Mouse (Mus musculus): ENCODE measurements around the gene Vamp3.
"Not testable (repeated sequence)": the region's sequence is repeated elsewhere in the genome, so short reads cannot be mapped to it uniquely, and the experiment has no call there.

Vamp3 gene

DNA sequence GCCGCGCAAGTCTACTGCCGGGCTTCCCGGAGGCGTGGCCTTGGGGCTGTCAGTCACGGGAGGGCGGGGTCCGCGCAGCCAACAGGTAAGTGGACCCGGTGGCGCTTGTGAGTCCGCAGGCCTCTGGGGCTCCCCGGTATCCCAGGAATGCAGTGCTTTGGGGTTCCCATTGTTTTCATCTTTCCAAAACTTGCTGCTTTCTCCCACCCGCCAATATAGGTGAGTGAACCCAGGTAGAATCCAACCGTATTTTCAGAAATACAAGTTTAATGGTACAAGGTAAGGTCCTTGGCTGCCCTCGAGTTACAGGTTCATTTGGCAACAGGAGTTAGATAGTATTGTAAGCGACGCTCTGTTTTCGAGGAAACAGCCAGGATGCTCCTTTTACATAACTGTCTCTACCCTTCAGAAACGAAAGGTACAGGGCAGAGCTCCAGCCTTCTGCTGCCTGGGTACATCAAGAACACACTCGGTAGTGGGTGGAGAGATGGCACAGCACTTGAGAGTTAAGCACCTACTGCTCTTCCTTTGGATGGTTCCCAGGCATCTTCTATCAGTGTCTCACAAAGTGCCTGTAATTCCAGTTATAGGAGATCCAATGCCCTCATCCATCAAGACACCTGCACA is 12.7 kb downstream of the Vamp3 start:
- DNase-seq (ENCODE audit: low spot score), result no peak

DNA sequence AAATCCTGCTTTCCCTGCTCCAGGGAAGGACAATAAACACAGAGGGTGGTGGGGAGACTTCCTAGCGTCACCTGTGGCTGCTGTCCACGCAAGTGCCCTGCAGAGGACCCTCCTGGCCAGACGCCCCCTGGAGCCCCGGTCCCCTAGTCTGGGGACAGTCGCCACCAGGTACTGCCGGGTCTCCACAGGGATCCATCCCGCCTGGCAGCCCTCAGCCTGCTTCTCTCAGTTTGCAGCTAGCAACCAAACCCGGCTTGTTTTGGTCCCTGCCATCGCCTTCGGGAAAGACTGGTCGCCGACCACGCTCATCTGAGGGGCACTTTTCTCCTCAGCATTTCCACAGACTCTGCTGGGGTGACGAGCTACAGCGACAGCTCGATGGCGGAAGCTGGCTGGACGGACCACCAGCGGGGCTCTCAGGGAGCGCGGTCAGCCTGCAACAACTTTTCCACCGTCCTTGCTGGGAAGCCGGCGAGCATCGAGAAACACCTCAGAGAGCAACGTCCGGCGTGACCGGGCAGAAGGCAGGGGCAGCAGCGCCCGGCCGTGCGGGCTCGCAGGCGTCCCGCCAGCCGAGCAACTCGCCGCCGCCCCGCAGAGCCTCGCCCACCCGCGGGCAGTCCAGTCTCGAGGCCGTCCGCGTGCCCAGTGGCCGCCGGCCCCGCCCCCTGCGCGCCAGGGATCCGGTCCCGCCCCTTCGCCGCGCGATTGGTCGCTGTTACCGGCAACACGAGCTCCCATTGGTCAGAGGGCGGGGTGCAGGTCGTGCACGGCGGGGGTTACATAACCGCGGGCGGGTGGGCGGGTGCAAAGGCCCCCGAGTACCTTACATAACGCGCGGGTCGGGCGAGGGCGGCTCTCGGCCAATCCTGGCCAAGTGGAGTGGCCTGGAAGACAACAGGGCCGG is 13.5 kb downstream of the Vamp3 start, which contains the start of gene Per3:
Gene Per3 (minus strand): TSS at position 629 of the 907 bp plus-strand sequence.
- peak; percentile 94 for DNase-seq (ENCODE audit: low spot score)

DNA sequence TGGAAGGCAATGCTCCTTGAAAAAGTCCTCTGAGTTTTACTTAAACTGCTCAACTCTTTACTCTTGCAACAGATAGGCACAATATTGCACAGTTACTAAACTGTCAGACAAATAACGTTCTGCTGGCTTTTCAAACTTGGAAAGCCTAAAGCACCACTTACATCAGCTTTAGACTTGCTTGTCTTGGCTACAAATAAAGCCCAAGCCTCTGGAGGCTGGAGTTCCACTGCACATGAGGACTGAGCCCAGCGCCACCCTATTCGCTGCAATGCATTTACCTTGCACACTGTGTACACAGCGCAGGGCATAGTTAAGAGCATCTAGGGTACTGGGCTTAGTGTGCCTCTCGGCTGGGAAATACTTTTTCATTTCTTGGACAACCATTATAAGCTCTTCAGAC is 14.5 kb downstream of the Vamp3 start:
- DNase-seq (ENCODE audit: low spot score), result peak; percentile 3

DNA sequence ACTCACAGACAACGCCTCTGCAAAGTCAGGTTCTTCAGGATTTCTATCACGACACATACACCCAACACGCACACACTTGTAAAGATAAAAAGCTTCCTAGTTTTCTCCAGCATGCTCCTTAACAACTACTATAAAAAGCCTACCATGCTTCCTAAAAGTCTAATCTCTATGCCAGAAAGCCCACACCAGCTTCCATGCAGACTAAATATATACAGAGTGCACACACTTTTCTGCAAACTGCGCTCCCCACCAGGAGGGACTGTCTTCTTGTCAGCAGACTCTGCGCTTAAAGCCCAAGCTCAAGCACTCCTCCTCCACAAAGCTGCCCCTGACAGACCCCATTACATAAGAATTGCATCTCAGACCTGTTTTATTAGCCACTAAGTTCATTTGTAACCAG is 16.3 kb downstream of the Vamp3 start:
- DNase-seq (ENCODE audit: low spot score), result no peak

DNA sequence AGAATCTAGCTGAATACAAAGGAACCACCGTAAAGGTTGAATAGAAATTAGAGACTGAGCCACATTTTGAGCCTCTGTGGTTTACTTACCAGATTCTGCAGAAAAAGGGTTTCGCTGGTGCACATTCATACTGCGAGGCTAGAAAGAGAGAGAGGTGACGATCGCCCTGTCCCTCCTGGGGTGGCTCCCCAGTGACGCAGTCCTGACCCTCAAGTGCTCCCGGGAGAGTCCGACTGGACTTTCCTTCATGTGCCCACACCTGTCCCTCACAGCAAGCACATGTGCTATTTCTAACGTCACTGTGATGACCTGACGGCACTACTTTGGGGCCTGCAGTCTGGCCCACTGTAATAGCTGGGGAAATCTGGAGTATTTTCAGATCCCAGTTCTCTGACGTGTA is 20.0 kb downstream of the Vamp3 start:
- DNase-seq (ENCODE audit: low spot score), result no peak

- DNase-seq (ENCODE audit: low spot score), result no peak
Observed at GRCm38 (mm10) chr4:151036521-151036920, 21.2 kb downstream of the Vamp3 start.

DNA sequence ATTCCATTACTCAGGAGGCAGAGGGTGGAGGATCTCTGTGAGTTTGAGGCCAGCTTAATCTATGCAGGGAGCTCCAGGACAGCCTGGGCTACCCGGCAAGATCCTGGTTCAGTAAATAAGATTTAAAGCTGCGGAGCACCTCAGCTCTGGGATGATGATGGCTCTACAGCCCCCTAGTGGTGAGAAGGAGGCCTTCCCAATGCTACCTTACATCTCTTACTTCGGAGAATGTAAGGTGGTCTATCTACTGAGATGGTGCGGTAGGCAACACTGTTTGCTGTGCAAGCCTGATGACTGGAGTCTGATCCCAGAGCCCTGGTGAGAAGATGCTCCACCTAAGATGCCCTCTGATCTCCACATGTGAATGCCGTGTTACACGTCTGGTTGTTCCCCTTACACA is 30.8 kb downstream of the Vamp3 start:
- peak; percentile 78 for DNase-seq (ENCODE audit: low spot score)

DNA sequence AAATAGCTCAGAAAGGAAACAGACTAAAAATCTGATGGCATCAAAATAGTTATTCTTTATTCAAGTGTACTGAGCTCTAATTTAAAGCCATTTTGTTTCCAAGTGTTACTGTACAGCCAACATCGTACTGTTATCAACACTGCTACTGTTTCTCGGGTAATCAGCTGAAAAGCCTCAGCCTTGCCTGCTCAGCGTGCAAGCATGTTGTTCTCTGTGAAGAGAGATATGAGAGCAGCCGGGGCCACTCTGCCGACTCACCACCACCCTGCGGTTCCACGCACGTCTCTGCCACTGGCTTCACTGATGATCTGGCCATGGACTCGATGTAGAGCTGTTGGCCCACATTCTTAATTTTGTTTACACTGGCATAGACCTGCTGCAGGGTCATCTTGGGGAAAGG is 33.6 kb downstream of the Vamp3 start:
- no peak for DNase-seq (ENCODE audit: low spot score)

DNA sequence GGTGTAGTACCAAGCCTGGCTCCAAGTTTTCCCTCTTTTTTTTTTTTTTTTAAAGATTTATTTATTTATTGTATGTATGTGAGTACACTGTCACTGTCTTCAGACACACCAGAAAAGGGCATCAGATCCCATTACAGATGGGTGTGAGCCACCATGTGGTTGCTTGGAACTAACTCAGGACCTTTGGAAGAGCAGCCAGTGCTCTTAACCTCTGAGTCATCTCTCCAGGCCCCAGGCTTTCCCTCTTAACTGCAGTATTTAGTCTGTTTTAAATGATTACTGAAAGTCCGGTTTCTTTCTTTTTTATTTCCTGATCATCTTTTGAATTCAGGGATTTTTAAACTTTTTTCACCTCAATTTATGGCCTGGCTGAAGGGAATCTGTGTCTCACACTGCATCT is 40.4 kb downstream of the Vamp3 start:
- DNase-seq (ENCODE audit: low spot score), result not testable (repeated sequence)

- no peak for DNase-seq (ENCODE audit: low spot score)
Observed at GRCm38 (mm10) chr4:151015946-151016345, 41.8 kb downstream of the Vamp3 start.

DNA sequence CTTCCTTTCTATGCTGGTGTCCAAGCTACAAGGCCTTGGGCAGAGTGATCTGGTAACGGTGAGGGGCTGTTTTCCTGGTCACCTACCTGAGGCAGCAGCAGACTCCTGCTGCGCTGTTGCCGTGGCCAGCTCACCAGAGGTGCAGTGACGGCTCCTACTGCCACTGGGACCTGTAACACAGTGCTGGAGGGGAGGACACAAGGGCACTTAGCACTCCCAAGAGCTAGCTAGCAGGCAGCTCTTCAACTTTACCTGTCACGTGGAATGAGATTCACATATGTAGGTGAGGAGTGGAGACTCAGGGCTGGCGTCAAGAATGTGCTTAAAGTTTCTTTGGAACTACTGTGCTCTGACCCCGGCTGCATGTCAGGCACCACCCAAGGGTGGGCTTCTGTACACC is 47.4 kb downstream of the Vamp3 start:
- no peak for DNase-seq (ENCODE audit: low spot score)

- peak; percentile 37 for DNase-seq (ENCODE audit: low spot score)
Observed at GRCm38 (mm10) chr4:151006945-151007344, 50.8 kb downstream of the Vamp3 start.

DNA sequence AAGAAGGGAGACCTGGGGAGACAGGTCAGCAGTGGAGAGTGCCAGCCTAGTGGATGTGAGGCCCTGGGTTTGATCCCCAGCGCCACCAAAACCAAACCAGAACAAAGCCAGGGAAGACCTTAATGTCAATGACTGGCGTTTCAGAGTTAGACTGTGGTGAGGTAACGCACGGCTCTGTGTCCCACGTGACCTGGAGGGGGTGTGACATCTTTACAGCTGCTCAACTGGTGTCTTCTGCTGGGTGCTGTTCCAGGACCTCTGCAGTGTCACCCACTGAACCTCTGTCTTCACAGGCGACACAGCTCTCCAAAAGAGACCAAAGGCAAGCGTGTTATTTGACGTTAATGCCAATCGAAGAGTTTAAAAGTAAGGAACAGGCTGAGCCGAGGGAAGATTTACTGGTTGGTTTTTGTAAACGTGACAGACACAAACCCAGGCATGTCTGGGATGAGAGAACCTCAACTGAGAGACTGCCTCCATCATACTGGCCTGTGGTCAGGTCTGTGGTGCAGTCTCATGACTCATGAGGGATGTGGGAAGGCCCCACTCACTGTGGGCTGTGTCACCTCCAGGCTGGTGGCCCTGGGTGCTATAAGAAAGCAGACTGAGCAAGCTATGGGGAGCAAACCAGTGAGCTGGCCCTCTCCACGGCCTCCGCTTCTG is 52.0 kb downstream of the Vamp3 start:
- no peak for DNase-seq (ENCODE audit: low spot score)

GRCm38 (mm10) chr4:151001397-151001796 is 56.4 kb downstream of the Vamp3 start:
- DNase-seq (ENCODE audit: low spot score), result no peak

DNA sequence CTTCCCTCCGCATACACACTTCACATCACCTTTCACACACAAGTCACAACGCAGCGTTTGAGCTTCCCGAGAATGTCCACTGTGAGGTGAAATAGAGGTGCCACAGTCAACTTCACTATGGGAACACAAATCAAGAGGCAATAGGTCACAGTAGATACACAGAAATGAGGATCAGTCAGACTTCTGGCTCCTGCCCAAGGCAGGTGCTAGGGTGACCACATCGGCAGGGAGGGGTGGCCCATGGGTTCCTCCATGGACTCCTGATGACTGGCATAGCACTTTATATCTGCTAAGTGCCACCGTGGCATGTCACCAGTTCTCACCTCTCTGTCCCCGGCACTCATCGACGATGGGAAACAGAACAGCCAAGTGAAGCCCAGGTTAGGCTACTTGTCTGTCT is 59.1 kb downstream of the Vamp3 start:
- no peak for DNase-seq (ENCODE audit: low spot score)
